Mouse (Mus musculus) brown adipose tissue, adult 24 weeks (tissue): ENCODE results near the gene 2610528A11Rik. TPM values are rescaled to one million over a fixed set of nuclear protein-coding genes. Genes with fewer than 3 reads are reported as not detected.

Source experiments
- H3K27ac ChIP-seq: fragments of 200-500 bp; replicated peaks from 2 replicates; pipeline ENCODE4 v1.5.1; 2012; ENCODE audit warnings: low read depth, mild to moderate bottlenecking, low read length
- H3K4me1 ChIP-seq: fragments of 200-500 bp; 2 replicates; pipeline ENCODE4 v1.6.1; 2012; ENCODE audit warnings: low read length, mixed read lengths; ENCODE audit not compliant: control insufficient read depth, insufficient read depth, insufficient read length
- H3K4me3 ChIP-seq: fragments of 200-500 bp; 2 replicates; pipeline ENCODE4 v1.5.1; 2012; ENCODE audit warnings: low read depth, mild to moderate bottlenecking, low read length, moderate library complexity; ENCODE audit not compliant: insufficient read depth
- polyA plus RNA-seq: library from polyadenylated mRNA; stranded (reverse); fragments of >200 nt; gene quantifications from 2 replicates; pipeline ENCODE4 v1.2.4, GENCODE M21; 2012; ENCODE audit not compliant: missing spikeins, insufficient read depth, insufficient read length

2610528A11Rik gene
- polyA plus RNA-seq, 1 experiment = not detected

DNA sequence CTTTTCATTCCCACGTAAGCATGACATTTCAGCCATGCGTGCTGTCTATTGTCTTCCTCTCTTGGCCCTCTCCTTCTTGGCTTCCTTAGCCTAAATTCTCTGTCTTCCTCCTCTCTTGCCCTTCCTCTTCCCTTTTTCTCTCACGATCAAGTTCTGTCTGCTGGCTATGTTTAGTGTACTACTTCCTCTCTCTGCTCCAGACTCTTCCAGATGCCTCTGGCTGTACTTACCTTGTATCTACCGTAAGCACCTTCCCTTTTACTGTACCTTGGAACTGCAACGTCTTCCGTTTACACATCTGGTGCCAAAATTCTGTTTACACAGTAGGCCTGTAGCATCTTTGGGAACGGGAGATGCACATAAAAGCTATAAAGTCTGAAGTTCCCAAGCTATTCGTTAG is 4.4 kb downstream of the 2610528A11Rik start:
- no peak overlapping the region for H3K4me3 ChIP-seq
- H3K4me1 ChIP-seq = no peaks in the 10 kb centered on the region
- H3K27ac ChIP-seq = no peak overlapping the region

- no peaks in the 10 kb centered on the region for H3K4me1 ChIP-seq
- no peak overlapping the region for H3K4me3 ChIP-seq
- H3K27ac ChIP-seq = no peak overlapping the region
Measured at GRCm38 (mm10) chr14:37105846-37106245, 8.0 kb downstream of the 2610528A11Rik start.

GRCm38 (mm10) chr14:37104747-37105146 is 9.1 kb downstream of the 2610528A11Rik start:
- Histone ChIP-seq H3K4me3 (no peak overlapping the region), H3K4me1 (no peaks in the 10 kb centered on the region), H3K27ac (no peak overlapping the region)

DNA sequence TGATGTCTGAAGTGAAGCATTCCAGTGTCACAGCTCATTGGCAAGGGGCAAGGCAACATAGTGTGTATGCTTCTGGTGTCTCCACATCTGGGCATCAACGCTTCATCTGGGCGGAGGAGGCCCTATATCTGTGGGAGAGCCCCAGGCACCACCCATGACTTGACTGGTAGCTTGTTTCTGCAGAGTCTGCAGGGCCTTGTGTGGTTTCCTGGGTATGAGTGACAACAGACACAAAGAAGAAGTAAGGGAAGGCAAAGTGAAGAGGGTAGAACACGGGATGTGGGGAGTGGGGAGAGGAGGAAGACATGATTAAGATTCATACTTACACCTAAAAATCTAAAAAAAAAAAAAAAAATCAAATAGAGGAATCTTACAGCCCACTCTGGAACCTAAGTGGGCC is 11.3 kb downstream of the 2610528A11Rik start:
- H3K27ac ChIP-seq = no peak overlapping the region
- no peak overlapping the region for H3K4me3 ChIP-seq
- H3K4me1 ChIP-seq = 0 out of 2 replicates have a peak, but pooled peaks cover 4% of the 10 kb centered on the region

GRCm38 (mm10) chr14:37101531-37101930 is 12.3 kb downstream of the 2610528A11Rik start:
- 0 out of 2 replicates have a peak, but pooled peaks cover 4% of the 10 kb centered on the region for H3K4me1 ChIP-seq
- H3K27ac ChIP-seq = no peak overlapping the region
- no peak overlapping the region for H3K4me3 ChIP-seq

DNA sequence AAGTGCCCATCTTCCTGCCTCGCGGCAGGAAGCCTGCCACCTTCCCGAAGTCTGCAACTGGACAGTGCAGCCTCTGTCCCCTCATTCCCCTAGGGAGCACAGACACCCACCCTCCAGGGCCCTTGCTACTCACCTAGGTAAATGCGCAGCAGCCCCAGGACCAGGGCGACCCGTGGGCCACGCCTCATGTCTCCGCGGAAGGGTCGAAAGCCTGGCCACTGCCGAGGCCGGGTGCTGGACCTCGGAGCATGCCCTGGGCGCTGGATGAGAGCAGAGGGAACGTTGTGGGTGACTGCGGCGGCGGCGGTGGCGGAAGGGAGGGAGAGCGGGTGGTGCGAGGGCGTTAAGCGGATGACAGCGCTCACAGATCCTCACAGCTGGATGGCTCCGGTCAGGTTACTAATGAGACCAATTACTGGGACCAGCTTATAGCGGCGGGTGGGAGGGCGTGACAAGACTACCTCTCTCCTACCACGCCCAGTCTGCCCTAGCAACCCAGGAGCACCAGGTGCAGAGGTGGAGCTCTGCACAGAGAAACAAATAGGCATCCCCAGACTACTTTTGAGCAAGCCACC is 15.8 kb downstream of the 2610528A11Rik start, which contains the start of gene Cdhr1:
Gene Cdhr1, minus strand, starts transcription at position 392 of the 575 bp plus-strand sequence.
- Histone ChIP-seq H3K4me3 (peak within 1 kb of the TSS; percentile 23), H3K4me1 (0 out of 2 replicates have a peak, but pooled peaks cover 4% of the 10 kb centered on the region), H3K27ac (no peak within 1 kb of the TSS)

DNA sequence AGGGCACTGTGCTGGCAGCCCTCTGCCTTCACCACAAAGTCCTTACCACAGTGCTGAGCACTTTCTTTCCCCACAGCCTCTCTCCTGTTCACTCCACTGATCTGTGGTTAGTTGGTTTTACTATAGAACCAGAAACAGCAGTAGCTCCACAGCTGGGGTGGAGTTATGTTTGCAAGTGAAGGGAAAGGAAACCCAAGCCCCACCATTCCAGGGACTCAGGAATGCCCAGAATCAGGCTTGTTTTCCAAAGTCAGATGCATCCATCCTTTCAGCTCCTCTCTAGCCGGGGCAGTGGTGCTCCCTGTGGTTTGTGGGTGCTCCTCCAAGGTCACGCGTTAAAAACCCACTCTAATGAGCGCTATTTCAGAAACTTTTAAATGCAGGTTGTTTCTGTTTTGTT is 18.3 kb downstream of the 2610528A11Rik start:
- Histone ChIP-seq H3K4me1 (0 out of 2 replicates have a peak, but pooled peaks cover 4% of the 10 kb centered on the region), H3K27ac (no peak overlapping the region), H3K4me3 (no peak overlapping the region)

GRCm38 (mm10) chr14:37094436-37094835 is 19.4 kb downstream of the 2610528A11Rik start:
- 0 out of 2 replicates have a peak, but pooled peaks cover 4% of the 10 kb centered on the region for H3K4me1 ChIP-seq
- no peak overlapping the region for H3K4me3 ChIP-seq
- no peak overlapping the region for H3K27ac ChIP-seq

- no peak overlapping the region for H3K27ac ChIP-seq
- H3K4me3 ChIP-seq = no peak overlapping the region
- no peaks in the 10 kb centered on the region for H3K4me1 ChIP-seq
Measured at GRCm38 (mm10) chr14:37083755-37084154, 30.1 kb downstream of the 2610528A11Rik start.

GRCm38 (mm10) chr14:37080724-37081123 is 33.1 kb downstream of the 2610528A11Rik start:
- Histone ChIP-seq H3K27ac (no peak overlapping the region), H3K4me1 (no peaks in the 10 kb centered on the region), H3K4me3 (no peak overlapping the region)

DNA sequence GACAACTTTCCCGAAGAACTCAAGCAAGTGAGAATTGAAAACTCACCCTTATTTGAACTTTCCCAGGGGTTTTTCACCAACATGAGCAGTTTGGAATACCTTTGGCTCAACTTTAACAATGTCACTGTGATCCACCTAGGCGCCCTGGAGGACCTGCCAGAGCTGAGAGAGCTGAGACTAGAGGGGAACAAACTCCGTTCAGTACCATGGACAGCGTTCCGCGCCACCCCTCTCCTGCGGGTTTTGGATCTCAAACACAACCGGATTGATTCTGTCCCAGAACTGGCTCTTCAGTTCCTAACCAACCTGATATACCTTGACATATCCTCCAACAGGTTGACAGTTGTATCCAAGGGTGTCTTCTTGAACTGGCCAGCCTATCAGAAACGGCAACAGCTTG is 45.3 kb downstream of the 2610528A11Rik start:
- no peak overlapping the region for H3K27ac ChIP-seq
- H3K4me3 ChIP-seq = no peak overlapping the region
- H3K4me1 ChIP-seq = no peaks in the 10 kb centered on the region

GRCm38 (mm10) chr14:37067629-37068028 is 46.2 kb downstream of the 2610528A11Rik start, which contains the start of gene Lrit2:
TSS of gene Lrit2 (plus strand) at chr14:37067929.
- H3K27ac ChIP-seq = no peak within 1 kb of the TSS
- no peak within 1 kb of the TSS for H3K4me3 ChIP-seq
- no peaks in the 10 kb centered on the region for H3K4me1 ChIP-seq

GRCm38 (mm10) chr14:37066636-37067035 is 47.2 kb downstream of the 2610528A11Rik start:
- Histone ChIP-seq H3K27ac (no peak overlapping the region), H3K4me3 (no peak overlapping the region), H3K4me1 (no peaks in the 10 kb centered on the region)

DNA sequence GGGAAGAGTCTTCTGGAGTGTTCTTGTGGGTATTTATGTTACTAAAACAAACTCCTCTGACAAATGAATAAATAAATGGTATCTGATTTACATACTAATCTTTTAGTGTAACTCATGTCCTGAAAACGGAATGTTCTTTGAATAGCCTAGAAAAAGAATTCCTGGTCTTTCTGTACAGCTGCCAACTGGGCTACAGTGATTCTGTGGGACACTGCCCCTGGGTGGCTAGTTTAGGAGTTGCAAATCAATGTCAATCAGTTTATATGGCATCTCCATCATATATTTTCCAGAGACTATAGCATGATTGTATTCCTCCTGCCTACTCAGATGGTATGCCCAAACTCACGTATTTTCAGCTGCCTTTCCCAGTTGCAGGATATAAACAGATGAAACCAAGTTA is 49.0 kb downstream of the 2610528A11Rik start:
- Histone ChIP-seq H3K27ac (no peak overlapping the region), H3K4me3 (no peak overlapping the region), H3K4me1 (no peaks in the 10 kb centered on the region)
